Mouse (Mus musculus) left cerebral cortex, postnatal 14 days (tissue): ENCODE results near the gene Fnbp1l. TPM values are rescaled to one million over a fixed set of nuclear protein-coding genes. Genes with fewer than 3 reads are reported as not detected.

Experiments used
- DNase-seq, 2 experiments: peaks; one replicate each; pipeline ENCODE4 v3.0.0; 2021 to 2022; ENCODE audit warnings: low spot score in 2 of 2, mixed read lengths in 1 of 2
- intact Hi-C: fragments of 180-260 bp; cut with DNase I; formaldehyde crosslinking; loops from one replicate; pipeline ENCODE4 v1.15.1; 2025
- long read RNA-seq, 2 experiments: library from polyadenylated mRNA; stranded (forward); transcript quantifications; one replicate each; pipeline ENCODE4 v2.0.0; 2021
- total RNA-seq, 2 experiments: library from RNA; stranded (reverse); gene quantifications; 2 replicates each; pipeline ENCODE4 v1.2.3; 2021

The Fnbp1l gene
- 100 to 1,000 TPM; 157 to 162 TPM for total RNA-seq
- long read RNA-seq, experiment 1, partial matches to known transcripts, result 12 of 14 reads
- long read RNA-seq, experiment 1, other reads (novel, unspliced or antisense), result 2 of 14 reads
- long read RNA-seq, experiment 2, partial matches to known transcripts, result 1 of 18 reads
- long read RNA-seq, experiment 2, other reads (novel, unspliced or antisense), result 17 of 18 reads

GRCm38 (mm10) chr3:122618991-122619930 is at the start of gene Fnbp1l:
Gene Fnbp1l, minus strand, starts transcription at chr3:122619715.
- DNase-seq, result peak; percentile 63 to 82
- intact Hi-C loops, result loop anchor here (2.0 to 10.0 kb wide), 3 partner anchors 104 to 327 kb away; partner anchors contain the start of gene Bcar3

- intact Hi-C loops, result no loop called here
- DNase-seq, result no peak
Measured at GRCm38 (mm10) chr3:122660795-122661194, 41.3 kb upstream of the Fnbp1l start.

DNA sequence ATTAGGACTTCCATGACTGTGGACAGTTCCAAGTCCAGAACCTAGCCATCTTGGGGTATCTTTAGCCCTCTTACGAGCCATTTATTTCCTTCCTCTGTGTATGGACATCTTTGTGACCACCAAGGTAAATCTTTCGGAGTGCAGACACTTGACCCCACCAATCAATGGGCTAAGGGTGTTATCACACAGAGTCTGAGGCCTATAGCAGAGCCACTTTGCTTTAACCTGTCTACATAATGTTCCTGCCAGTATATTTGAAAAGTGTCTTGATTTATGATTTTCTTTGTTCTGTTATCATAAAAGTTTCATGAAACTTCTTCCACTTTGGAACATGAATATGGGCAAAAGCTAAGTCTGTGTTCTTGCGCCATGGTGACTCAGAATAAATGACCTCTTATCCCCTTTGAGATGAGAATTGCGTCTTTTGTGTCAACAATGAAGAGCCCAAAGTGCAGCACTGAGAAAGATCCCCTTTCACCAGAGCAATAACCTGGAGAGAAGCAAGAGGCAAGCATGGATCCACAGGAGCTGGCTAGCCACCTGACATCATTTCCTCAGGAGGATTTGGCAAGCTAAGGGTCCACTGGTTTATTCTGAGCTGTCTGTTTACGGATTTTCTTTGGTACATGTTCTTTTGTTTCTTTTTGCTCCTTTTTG is 39.9 kb upstream of the Fnbp1l start:
- DNase-seq, result no peak
- intact Hi-C loops, result no loop called here

DNA sequence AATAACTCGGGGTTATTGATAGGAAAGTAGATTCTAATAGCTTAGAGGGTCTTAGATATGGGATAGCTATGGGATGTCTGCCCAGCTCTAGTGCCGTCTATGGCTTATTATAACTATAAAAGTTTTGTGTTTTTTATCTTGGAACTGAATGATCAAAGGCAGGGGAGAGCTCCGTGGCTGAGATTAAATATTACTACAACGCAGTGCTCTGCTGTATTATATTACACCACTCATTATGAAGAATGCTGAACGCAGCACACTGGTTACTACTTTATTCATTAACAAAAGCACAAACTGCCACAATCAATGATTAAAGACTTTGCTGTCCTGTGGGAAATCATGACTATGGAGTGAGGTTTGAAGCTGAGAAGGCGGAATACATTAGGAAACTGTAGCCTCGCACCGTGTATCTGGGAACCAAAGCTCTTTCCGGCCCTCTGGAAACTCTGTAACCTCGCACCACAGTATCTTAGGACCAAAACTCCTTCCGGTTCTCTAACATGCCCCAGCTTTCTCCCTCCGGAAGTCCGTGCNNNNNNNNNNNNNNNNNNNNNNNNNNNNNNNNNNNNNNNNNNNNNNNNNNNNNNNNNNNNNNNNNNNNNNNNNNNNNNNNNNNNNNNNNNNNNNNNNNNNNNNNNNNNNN is 27.8 kb upstream of the Fnbp1l start:
- intact Hi-C loops, result loop anchor here (2.0 kb wide), 1 partner anchor 257 kb away; no protein-coding TSS in a partner anchor
- DNase-seq, result no peak

DNA sequence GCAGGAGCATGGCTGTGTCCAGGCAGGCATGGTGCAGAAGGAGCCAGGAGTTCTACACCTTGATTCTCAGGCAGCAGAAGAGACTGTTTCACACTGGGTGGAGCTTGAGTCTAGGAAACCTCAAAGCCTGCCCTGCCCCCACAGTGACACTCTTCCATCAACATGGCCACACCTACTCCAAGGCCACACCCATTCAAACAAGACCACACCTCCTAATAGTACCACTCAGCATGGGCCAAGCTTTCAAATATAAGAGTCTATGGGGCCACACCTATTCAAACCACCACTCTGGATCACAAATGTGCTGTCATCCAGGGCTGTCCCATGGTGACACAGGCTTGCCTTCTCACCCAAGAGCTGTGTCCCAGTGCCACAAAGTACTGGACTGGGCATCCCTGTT is 20.8 kb upstream of the Fnbp1l start:
- intact Hi-C loops, result no loop called here

DNA sequence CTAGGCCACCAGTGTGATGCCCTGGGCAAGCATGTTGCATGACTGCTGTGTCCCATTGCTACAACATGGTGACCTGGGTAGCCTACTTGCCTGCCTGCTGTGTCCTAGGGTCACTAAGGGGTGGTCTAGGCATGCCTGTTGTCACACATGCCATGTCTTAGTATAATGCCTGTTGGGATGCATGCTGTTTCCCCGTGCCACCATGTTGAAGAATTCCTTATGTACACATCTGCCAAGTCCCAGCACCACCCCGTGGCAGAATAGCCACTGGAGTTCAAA is 19.6 kb upstream of the Fnbp1l start:
- intact Hi-C loops, result loop anchor here (5.0 kb wide), 3 partner anchors 132 to 347 kb away; partner anchors contain the start of gene Bcar3
- DNase-seq, result no peak

More for the DNA sequence above, 20.8 kb upstream of the Fnbp1l start:
- DNase-seq, result no peak

DNA sequence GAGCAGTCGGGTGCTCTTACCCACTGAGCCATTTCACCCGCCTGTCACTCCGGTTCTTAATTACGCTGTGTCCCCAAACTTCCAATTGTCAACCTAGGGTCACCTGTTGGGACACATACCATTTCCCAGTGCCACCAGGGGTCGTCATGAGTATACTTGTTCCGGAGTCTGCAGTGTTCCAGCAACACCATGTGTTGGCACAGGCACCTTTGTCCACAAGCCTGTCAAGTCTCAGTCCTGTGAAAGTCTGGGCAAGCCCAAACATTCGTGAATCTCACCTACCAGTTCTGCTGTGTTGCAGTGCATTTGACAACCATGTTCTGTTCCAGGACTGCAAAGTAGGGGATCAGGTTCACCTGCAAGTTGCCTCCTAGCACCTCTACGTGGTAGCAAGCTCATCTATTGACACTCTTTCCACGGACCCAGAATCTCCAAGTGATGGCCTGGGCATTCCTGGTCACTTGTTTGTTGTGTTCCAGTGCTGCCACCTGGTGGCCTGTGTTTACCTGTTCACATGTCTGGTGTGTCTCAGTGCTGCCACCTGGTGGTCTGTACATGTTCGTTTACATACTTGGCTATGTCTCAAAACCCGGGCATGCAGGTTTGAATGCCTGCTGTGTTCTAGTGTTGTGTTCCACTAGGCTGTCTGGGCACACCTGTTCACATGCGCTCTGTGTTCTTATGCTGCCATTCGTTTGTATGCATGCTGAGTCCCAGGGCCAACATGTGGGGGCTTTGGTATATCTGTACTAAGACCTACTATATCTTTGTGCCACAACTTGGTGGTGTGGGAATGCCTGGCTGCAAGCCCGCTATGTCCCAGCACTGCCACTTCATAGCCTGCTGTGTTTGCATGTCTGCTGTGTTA is 19.0 kb upstream of the Fnbp1l start:
- peak; percentile 98 for DNase-seq
- intact Hi-C loops, result loop anchor here (1.0 to 5.0 kb wide), 4 partner anchors 131 to 346 kb away; partner anchors contain the start of gene Bcar3

DNA sequence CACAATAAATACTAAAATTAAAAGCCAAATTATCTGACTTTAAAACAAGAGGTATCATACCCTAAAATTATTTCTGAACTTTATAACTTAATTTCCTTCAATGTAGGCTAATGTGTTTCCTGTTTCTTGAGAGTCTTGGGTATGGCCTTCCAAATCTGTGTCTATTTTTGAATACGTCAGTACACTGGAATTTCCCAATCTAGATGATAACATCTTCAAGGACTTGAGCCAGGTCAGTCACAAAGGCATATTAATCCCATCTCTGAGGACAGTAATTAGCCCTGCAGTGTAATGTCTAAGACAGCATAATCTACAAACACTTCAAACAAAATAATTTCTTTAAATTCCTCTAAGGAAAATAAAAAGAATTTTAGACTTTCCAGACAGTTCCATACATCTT is 17.8 kb upstream of the Fnbp1l start:
- no peak for DNase-seq
- intact Hi-C loops, result loop anchor here (5.0 kb wide), 3 partner anchors 130 to 345 kb away; partner anchors contain the start of gene Bcar3

DNA sequence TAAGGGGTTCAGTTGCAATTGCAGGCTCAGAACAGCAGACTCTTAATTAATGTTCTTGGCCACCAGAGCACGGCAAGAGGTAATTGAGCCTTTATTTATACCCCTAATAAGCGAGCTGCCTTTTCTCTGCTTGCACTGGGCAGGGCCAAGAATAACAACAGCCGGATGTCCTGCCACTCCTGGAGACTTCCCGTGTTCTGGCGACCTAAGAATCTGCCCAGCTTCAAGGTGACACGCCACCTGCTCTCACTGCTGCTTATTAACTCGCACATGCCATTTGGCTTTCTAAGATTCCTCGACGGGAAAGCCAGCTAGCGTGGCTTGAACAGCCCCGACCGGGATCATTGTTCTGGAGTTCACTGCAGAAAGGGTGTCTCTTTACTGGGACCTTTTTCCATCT is 15.7 kb upstream of the Fnbp1l start:
- intact Hi-C loops, result loop anchor here (5.0 kb wide), 3 partner anchors 128 to 343 kb away; partner anchors contain the start of gene Bcar3
- no peak for DNase-seq

DNA sequence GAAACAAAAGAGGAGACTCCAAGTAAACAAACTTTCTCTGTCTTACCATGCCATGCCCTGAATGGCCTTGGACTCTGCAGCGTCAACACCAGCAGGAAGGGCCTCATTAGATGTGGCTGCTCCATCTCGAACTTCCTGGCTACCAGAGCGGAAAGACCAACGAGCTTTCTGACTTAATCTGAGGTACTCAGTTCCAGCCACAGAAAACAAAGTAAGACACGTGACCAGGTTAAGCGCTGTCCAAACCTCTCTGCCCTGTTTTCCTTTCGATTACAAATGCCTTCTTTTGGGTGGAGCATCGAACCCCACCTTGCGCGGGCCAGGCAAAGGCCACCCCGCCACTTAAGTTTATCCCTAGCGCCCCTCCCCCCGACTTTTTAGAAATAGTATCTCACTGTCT is 10.1 kb upstream of the Fnbp1l start:
- DNase-seq, result no peak
- intact Hi-C loops, result no loop called here

GRCm38 (mm10) chr3:122628956-122629355 is 9.4 kb upstream of the Fnbp1l start:
- intact Hi-C loops, result no loop called here
- no peak for DNase-seq

GRCm38 (mm10) chr3:122628546-122628945 is 9.0 kb upstream of the Fnbp1l start:
- no peak for DNase-seq
- intact Hi-C loops, result no loop called here

GRCm38 (mm10) chr3:122627846-122628245 is 8.3 kb upstream of the Fnbp1l start:
- DNase-seq, result no peak
- intact Hi-C loops, result no loop called here

- intact Hi-C loops, result loop anchor here (5.0 kb wide), 1 partner anchor 162 kb away; no protein-coding TSS in a partner anchor
- DNase-seq, result no peak
Measured at GRCm38 (mm10) chr3:122624591-122624990, 5.1 kb upstream of the Fnbp1l start.

GRCm38 (mm10) chr3:122620285-122620931 is 893 bp upstream of the Fnbp1l start:
- intact Hi-C loops, result loop anchor here (5.0 kb wide), 1 partner anchor 158 kb away; no protein-coding TSS in a partner anchor

DNA sequence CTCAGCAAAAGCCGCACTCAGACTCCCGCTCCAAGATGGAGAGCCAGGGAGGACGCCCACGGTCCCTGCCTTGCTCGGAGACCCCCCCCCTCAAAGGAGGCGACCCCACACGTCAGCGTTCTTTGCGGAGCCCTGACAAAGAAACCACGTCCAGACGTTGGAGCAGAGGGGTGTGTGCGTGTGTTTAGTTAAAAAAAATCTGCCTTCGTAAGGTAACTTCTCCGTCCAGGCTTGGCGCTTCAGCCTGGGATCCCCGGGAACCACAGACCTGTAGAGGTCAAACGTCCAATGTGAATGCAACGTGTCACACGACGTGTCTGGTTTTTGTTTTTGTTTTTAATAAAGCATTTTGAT is 393 bp upstream of the Fnbp1l start:
- no peak for DNase-seq
- intact Hi-C loops, result loop anchor here (2.0 to 10.0 kb wide), 4 partner anchors 105 to 328 kb away; partner anchors contain the start of gene Bcar3

More at GRCm38 (mm10) chr3:122620285-122620931, 893 bp upstream of the Fnbp1l start:
- peak; percentile 52 to 76 for DNase-seq

GRCm38 (mm10) chr3:122618402-122618801 is 1.1 kb downstream of the Fnbp1l start:
- intact Hi-C loops, result loop anchor here (2.0 to 10.0 kb wide), 3 partner anchors 104 to 326 kb away; partner anchors contain the start of gene Bcar3
- peak in 1 of 2 experiments; percentile 41 for DNase-seq
